ENCODE assay signal across 8 mouse cellular contexts in genomic region chr1:189879212-189879611, GRCm38 (mm10). TPM values are rescaled to one million over a fixed set of nuclear protein-coding genes. Genes with fewer than 3 reads are reported as not detected.
DNase-seq lines count a peak whose midpoint lies in the region; ATAC-seq and TF ChIP-seq lines count a peak whose summit lies in the region.

No protein-coding gene starts in this region.

- 51% methylated on average over 2 of the region's 2 CpGs for whole genome bisulfite sequencing in intestine, postnatal 0 days

- H3K9ac ChIP-seq in intestine, postnatal 0 days (ENCODE audit: low read depth, low read length) = no peak overlapping the region

- peak; percentile 28 for TF ChIP-seq CTCF in gastrocnemius, adult 2 months (IDR thresholded peaks at IDR 0.05)
- TF ChIP-seq CTCF in layer of hippocampus, adult 2 months (conservative IDR thresholded peaks at IDR 0.05) = peak; percentile 58
- TF ChIP-seq CTCF in intestine, postnatal 0 days (IDR thresholded peaks at IDR 0.05; ENCODE audit: low read depth) = peak; percentile 60

- peaks cover 5% of the 10 kb centered on the region; the same call in 1 of the 2 replicates for H3K36me3 ChIP-seq in intestine, postnatal 0 days (ENCODE audit: control insufficient read depth, insufficient read depth)

- no peak for ATAC-seq in intestine, postnatal 0 days
- ATAC-seq in monocyte, adult 5-6 weeks (replicated peaks; ENCODE audit: insufficient number of reproducible peaks, low FRiP score, low TSS enrichment, poor library complexity, severe bottlenecking) = no peak

- intact Hi-C loops in gastrocnemius, adult 2 months (cut with DNase I) = loop anchor here (10.0 kb wide), 1 partner anchor 54 kb away; no protein-coding TSS in a partner anchor
- intact Hi-C loops in gastrocnemius, postnatal 36 days (cut with DNase I) = no loop called here

- 0 out of 2 replicates have a peak, but pooled peaks cover 6% of the 10 kb centered on the region for H3K4me1 ChIP-seq in intestine, postnatal 0 days (replicated peaks; ENCODE audit: control insufficient read depth, insufficient read depth, low read length)

- peak overlapping the region; percentile 54 for H3K27ac ChIP-seq in gastrocnemius, adult 2 months
- no peak overlapping the region for H3K27ac ChIP-seq in layer of hippocampus, adult 2 months
- no peak overlapping the region for H3K27ac ChIP-seq in intestine, postnatal 0 days (ENCODE audit: low read depth, low read length)

- no peak for DNase-seq in gastrocnemius, adult 2 months
- DNase-seq in gastrocnemius, postnatal 36 days = no peak
- DNase-seq in layer of hippocampus, adult 2 months (ENCODE audit: low spot score in 2 of 2) = no peak
- DNase-seq in layer of hippocampus, adult 9-10 months (ENCODE audit: low spot score) = no peak
- peak; percentile 26 for DNase-seq in 416B (ENCODE audit: low read depth)
- DNase-seq in cerebellum, adult 9-10 months = no peak

- H3K9me3 ChIP-seq in intestine, postnatal 0 days (ENCODE audit: control insufficient read depth) = no peaks in the 10 kb centered on the region

- no peak overlapping the region for H3K4me3 ChIP-seq in gastrocnemius, adult 2 months
- no peak overlapping the region for H3K4me3 ChIP-seq in layer of hippocampus, adult 2 months
- no peak overlapping the region for H3K4me3 ChIP-seq in intestine, postnatal 0 days (ENCODE audit: low read depth, low read length)

- no peaks in the 10 kb centered on the region for H3K27me3 ChIP-seq in intestine, postnatal 0 days (replicated peaks; ENCODE audit: control insufficient read depth, insufficient read depth, low read length)

- H3K4me2 ChIP-seq in intestine, postnatal 0 days (replicated peaks; ENCODE audit: low read depth) = no peak overlapping the region

RNA-seq across cellular contexts. Expression of gene Smyd2, which starts 43.0 kb away (rescaled TPM):
- total RNA-seq in gastrocnemius, adult 2 months (2021) = 100 to 1,000 TPM; 200 to 329 TPM
- 100 to 1,000 TPM; 276 to 290 TPM for total RNA-seq in gastrocnemius, postnatal 36 days (2021)
- 10 to 100 TPM; 75.9 to 79.1 TPM for total RNA-seq in layer of hippocampus, adult 2 months (2021)
- 47.1 and 48.1 TPM in 2 replicates for polyA plus RNA-seq in intestine, postnatal 0 days (2015; fragmentation: Nextera tagmentation; extraction: Ambion mirVana)
- total RNA-seq in monocyte, adult 5-6 weeks (2017) = 0.76 to 3.5 TPM (median 0.96 TPM) in 3 replicates

Comparison
In these comparisons a context has a peak if more than half of its experiments do, and no peak if none do; other contexts are left out.
1. RNA of gene Smyd2, which starts 43.0 kb away (total RNA-seq): 200 to 329 TPM in gastrocnemius, adult 2 months, 276 to 290 TPM in gastrocnemius, postnatal 36 days and 75.9 to 79.1 TPM in layer of hippocampus, adult 2 months; 0.76 to 3.5 TPM in monocyte, adult 5-6 weeks; every median in the first group is over 10 times any median in the second.
2. Peak in every context shown above with its lines, with median percentiles within 50 percentile points of each other: CTCF ChIP-seq.